Mouse (Mus musculus): ENCODE results near the gene Capns1.
"Not testable (repeated sequence)": the region's sequence is repeated elsewhere in the genome, so short reads cannot be mapped to it uniquely, and the experiment has no call there.

Capns1 gene

DNA sequence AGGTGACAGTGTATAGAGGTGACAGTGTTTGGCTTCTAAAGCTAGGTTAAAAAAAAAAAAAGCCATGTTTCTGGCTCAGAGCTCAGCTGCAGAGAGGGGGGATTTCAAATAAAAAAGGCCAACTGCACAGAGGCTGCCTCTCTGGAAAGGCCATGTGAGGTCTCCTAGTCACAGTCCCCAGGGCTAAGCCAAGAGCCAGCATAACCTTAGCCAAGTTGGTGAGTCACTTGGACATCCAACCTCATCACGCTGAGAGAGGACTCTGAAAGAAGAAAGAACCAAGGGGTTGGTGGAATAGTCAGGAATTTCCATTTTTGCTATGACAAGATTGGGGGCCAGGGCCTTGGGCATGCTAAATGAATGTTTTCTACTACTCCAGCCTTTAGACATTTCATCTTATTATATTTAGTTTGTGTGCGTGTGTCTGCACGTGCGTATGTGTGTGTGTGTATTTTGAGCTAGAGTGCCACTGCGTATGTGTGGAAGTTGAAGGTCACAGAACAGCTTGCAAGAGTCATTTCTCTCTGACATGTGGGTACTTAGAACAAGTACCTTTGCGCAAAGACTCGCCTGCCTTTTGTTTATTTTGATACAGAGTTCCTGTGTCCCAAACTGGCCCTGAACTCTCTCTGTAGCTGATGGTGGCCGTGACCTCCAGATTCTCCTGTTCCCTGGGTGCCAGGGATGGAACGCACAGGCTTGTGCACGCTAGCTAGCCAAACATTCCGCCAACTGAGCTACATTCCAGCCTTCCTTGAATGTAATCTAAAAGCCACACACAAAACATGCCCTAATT, 4.5 kb upstream of the Capns1 start:
- DNase-seq: no peak

DNA sequence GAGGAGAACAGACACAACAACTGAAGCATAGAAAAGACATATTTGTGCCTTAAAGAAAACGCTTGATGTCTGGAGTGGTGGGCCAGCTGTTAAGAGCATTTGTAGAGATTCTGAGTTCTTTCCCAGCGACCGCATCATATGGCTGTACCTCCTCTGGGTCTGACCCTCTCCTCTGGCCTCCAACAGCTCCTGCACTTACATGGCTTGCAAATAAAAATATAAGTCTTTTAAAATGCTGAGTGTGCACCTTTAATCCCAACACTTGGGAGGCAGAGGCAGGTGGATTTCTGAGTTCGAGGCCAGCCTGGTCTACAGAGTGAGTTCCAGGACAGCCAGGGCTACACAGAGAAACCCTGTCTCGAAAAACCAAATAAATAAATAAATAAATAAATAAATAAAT, 2.0 kb upstream of the Capns1 start:
- not testable (repeated sequence) for DNase-seq

DNA sequence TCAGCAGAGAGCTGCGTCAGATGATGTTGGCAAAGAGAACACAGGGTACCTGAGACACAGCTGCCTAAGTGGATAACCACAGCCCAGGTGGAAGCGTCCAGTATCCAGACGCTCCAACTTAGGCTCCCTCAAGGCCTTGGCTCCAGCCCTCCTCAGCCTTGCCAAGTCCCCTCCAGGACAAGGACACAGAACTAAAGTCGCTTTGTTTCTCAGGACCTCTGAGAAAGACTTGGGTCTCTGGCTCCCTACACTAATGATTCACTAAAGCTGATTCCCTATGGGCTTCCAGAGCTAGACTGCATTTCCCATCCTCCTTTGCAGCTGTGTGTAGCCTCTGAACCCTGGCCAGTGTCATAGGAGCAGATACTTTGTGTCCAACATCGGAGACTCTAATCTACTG, 1.6 kb upstream of the Capns1 start:
- DNase-seq: peak; percentile 10

DNA sequence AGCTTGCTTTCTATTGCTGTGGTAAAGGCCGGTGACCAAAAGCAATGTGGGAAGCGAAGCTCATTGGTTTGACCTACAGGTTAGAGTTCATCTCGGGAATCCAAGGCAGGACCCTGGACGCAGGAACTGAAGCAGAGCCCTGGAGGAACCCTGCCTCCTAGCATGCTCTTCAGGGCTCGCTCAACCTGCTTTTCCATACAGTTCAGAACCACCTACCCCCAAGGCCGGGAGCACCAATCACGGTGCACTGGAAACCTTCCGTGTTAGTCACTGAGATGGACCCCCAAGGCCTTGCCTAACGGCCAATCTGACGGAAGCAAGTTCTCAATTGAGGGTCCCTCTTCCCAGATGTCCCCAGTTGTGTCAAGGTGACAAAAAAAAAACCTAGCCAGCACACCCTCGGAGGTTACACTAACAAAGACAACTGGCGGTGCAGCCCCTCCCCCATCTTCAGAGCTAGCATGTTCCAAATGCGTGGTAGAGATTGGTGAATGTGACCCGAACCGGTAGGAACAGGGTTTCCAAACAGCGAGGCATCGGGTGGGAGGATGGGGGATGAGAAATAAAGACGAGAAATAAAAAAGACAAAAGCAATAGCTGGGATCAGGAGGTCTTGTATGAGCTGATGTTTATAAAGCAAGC, 1.0 kb upstream of the Capns1 start:
- peak; percentile 14 for DNase-seq

DNA sequence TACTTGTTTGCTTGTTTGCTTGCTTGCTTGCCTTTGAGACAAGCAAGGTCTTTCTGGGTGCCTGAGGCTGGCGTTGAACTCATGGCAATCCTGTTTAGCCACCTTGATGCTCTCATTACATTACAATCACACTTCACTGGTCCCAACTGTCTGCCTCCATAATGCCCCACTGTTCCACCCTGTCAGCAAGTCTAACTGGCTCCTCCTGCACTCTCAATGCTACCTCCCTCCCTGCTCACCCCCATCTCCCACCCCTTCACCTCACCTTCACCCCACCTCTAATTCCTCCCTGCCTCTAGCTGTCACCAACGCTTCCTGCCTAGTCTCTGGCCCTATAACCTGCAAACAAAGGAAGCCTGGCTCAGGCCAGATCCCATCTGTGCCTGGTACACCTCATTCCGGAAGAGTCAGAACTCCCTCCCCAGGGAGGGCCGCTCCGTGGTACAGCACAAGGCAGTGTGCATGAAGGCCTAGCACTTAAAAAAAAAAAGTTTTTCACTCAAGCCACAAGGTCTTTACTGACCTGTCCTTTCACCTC, 950 bp downstream of the Capns1 start:
- no peak for DNase-seq

DNA sequence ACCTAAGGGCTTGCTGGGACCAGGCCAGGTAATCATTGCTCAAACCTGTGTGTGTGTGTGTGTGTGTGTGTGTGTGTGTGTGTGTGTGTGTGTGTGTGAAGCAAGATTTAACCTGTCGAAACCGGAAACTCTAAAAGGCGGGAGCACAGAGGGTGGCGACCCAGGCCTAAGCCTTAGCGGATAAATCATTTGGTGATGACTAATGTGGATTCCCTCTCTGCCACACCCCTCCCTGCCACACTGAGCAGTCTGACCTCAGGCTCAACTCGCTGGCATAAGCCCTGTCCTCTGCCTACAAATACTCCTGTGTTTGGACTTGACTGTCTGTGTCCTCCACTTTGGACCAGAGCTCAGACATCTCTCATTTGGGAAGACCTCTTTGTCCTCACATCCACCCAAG, 2.4 kb downstream of the Capns1 start:
- no peak for DNase-seq

DNA sequence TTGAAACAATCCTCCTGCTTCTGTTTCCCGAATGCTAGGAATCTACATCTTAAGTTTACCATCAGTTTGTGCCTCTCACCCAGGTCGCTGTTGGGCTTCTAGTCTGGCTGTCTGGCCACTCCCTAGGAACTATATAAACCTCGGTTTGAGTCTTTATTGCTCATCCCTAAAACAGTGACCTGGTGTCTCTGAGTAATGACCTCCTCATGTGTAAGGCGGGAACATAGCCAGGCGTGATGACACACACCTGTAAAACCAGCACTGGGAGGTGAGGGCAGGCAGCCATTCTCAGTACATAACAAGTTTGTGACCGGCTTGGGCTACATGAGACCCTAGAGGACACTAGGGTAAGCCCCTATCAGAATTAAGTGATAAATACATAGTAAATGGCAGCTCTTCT, 3.1 kb downstream of the Capns1 start:
- no peak for DNase-seq

DNA sequence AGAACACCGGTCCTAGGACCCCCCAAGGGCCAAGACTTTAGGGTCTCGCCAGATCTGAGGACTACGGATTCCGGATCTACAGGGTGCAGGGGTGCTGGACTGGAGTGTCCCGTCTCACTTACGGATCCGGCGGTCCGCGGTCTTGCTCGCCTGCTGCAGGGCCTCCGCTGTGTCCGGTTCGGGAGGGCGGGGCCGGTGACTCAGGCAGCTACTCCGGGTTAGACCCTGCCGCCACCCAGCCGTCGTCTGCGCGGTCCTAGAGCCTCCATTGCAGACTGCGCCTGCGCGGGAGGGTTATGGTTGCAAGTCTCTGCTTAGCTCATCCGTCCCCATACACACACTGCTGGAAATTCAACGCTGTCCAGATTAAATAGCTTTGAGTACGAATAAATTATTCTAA, 3.7 kb downstream of the Capns1 start:
- peak; percentile 98 for DNase-seq

DNA sequence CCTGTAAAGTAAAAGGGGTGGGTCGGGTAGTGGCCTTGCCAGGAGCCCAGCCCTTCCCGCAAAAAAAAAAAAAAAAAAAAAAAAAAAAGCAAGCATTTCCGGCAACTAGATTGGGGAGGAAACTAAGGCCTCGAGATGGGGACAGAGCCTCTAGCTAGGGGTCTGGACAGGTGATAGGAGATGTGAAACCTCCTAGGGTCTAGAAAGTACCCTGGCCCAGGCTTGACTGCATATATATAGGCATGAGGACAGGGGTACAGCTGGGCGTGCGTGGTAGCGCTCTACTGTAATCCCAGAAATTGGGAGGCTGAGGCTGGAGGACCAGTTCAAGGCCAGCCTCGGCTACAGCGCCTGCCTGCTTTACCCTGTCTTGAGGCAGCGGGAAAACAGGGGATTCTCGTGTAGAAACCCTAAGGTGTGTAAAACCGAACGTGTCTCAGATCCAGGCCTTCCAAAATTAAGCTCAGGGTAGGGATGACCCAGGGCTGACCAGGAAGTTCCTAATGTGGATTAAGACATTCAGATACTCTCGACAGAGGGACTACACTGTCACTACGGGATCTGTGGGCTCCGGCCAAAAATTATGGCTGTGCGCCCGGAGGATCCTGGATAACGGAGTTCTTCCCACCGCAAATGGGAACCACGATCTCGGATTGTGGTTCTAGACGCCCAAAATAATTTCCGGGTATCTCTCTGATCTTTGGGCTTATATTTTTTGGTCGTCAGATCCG, 4.3 kb downstream of the Capns1 start:
- DNase-seq: peak; percentile 66

DNA sequence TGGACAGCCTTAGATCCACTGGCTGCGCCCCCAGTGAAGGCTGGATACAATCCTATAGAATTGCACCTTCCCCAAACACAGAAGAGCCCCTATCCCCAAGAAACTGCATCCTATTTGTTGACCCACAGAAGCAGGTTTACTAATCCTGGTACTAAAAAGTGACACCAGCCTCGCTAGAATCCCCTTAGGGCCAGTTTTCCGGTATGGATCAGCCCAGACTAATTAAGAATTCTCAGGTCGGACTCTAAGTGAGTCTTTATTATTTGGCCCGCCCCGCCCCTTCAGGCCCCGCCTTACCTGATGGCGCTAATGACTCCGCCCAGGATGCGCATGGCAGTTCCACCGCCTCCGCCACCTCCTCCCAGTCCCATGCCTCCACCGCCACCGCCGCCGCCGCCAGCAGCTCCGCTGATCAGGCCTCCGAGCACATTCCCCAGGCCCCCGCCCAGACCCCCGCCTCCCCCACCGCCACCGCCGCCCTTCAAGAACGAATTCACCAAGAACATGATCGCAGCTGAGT, 5.0 kb downstream of the Capns1 start:
- peak; percentile 89 for DNase-seq

DNA sequence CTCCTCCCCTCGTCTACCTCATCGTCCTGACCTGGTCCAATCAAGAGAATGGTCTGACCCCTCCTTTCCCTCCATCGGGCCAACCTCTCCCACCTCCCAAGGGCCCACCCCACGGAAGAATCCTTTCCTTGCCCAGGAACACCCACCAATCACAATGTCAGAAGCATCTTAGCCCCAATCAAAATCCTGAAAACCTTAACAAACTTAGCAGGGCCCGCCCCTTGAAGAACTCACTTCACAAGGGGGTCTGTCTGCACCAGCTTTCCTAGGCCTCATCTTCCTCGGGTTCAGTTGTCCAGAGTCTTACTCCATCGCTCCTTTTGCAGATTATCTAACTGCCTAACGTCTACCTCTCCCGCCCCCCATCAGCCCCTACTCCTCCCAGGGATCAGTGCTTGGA, 5.6 kb downstream of the Capns1 start:
- no peak for DNase-seq

DNA sequence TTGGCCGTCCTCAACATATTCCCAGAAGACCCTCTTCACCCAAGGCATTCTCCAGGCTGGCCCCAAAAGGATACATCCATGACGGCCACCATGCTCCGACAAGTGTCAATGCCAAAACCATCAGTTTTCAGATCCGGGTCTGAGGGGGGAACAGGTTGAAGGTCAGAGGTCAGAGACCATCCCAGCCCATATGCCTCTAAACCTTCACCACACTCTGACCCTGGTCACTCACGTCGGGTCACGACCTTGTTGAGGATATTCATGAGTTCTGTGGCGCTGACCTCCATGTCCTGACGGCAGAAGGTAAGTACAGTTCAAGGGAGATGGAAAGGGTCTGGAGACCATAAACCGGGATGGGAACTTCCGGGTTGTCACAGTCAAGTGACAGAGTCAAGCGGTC, 6.5 kb downstream of the Capns1 start:
- DNase-seq: no peak

DNA sequence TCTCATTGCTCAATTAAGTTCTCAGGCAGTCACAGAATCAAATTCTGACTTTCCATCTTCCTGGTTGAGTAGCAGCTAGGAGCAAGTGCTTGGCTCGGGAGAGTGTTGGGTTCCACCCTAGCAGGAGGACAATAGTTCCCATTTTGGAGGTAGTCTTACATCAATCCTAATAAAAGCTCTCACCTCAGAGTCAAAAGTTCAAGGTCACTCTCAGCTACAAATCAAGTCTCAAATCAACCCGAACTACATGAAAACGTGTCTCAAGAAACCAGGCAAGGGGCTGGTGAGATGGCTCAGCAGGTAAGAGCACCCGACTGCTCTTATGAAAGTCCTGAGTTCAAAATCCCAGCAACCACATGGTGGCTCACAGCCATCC, 9.5 kb downstream of the Capns1 start:
- no peak for DNase-seq

DNA sequence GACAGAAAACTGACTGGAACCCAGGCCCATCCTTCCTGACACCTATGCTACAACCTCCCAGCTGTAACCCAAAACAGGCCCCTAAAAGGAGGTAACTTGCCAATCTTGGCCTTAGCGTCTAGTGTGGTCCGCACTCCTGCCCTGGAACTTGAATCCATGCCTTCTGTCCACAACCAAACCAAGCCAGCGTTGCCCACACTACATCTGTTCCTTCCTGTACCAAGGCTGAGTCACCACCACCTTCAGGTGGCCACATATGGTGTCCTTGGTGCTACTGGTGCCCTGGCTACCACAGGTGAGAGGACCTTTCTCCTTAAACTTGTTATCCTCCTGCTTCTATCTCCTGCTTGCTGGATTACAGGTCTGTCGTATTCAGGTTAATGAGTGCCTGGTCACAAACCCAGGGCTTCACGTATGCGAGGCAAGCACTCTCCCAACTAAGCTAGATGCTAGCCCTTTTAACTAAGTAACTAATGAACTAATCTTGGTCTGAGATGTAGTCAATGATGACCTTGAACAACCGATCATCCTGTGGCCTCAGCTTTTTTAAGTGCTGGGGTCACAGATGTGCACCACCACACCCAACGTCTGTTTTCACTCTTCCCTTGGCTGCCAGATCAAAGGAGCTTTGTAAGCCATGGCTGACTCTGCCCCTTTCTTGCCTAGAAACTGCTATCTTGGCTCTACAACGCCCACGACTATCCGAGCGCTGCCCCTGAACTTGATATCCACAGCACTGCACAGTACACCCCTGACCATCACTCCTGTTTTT, 10.1 kb downstream of the Capns1 start:
- DNase-seq: no peak

DNA sequence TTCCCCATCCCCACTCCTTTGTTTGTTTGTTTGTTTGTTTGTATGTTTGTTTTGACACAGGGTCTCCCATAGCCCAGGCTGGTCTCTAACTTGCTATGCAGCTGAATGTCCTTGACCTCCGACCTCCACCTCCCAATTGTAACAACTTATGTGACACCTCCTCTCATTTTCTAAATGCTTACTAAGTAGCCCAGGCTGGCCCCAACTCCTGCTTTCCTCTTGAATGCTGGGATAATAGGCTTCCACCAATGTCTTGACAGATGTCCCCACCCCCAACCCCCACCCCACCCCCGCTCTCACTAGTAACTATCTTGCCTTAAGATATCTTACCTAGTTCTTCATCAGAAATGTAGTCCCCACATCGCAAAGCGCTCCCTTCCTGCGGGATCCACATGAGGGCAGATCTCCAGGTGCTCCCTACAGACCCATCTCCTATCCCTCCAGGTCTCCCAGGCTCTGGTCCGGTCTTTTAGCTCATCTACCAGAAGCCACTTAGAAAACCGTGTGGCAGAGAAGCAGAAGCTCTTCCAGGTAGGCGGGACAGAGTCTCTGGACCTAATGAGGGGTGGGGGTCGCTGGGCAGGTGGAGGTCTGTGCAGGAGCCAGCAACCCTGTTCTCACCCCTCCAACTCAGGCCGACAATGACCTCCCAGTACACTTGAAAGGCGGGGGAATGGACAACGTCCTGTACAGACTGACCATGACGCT, 13.8 kb downstream of the Capns1 start:
- DNase-seq: no peak

DNA sequence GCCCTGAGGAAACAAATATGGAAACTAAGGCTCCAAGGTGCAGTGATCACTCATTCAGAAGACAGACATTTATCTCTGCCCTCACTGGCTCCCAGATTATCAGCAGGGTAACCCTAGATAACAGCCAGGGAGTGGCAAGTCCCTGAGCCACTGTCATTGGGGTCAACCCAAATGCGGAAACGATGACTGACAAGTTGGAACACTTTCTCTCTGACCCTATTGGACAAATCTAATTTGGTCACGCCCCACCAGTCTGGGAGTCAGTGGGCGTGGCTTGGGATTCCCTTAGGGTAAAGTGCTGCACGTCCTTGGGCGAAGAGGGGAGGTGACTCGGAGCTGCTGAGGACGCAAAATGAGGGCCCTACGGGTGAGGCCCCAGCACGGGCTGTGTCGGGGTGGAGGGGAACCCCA, 14.7 kb downstream of the Capns1 start, which contains the start of gene Cox7a1:
TSS of gene Cox7a1 (plus strand) at position 266 of the 411 bp plus-strand sequence.
- peak; percentile 91 for DNase-seq

DNA sequence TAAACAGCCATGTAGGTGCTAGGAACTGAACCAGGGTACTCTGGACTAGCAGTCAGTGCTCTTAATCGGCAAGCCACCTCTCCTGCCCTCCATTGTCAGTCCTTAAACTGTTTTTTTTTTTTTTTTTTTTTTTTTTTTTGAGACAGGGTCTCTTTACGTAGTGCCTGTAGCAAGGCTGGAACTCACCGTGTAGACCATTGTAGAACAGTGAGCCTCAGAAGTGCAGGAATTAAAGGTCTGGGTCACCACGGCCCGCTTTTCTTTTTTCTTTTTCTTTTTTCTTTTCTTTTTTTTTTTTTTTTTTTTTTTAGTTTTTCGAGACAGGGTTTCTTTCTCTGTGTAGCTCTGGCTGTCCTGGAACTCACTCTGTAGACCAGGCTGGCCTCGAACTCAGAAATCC, 15.4 kb downstream of the Capns1 start:
- DNase-seq: not testable (repeated sequence)

DNA sequence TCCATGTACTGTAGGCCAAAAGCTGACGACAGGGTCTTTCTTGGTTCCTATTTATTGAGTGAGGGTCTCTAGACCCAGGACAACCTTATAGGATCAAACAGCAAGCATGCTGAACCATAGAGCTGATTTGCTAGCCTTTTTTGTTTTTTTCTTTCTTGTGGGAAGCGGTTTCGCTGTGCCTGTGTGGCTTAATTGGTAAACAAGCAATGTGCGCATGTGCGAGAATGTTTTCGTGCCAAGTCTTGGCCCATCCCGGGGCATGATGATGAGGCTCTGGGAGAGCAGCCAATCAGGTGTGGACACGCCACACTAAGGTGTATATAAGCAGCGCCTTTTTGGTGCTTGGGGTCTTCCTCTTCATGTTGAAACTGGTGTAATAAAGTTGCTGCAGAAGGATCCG, 16.7 kb downstream of the Capns1 start:
- not testable (repeated sequence) for DNase-seq

DNA sequence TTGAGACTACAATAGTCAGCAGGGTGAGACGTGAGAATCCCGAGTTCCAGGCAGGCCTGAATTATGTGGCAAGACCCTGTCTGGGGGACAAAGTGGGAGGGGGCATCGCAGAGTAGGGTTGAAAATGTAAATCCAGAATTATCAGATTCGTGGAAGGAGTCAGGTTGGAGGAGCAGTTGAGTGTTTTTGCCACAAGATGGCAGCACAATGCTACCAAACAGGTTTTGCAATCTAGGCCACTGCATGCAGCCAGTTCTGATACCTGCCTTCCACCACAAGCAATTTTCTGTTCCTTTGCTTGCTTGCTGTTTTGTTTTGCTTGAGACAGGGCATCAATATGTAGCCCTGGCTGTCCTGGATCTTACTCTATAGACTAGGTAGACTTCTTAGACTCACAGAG, 17.3 kb downstream of the Capns1 start:
- peak; percentile 85 for DNase-seq

DNA sequence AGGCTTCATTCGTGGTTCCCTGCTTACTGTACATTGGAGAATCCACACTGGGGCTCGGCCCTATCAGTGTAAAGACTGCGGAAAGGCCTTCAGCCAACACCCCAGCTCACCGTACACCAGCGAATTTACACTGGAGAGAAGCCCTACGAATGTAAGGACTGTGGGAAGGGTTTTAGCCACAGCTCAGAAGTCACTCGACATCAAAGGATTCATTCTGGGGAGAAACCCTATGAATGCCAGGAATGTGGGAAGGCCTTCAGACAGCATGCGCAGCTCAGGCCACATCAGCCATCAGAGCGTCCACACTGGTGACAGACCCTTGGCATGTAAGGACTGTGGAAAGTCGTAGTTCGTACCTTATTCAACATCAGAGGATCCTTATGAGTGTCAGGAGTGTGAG, 20.4 kb downstream of the Capns1 start:
- DNase-seq: no peak

DNA sequence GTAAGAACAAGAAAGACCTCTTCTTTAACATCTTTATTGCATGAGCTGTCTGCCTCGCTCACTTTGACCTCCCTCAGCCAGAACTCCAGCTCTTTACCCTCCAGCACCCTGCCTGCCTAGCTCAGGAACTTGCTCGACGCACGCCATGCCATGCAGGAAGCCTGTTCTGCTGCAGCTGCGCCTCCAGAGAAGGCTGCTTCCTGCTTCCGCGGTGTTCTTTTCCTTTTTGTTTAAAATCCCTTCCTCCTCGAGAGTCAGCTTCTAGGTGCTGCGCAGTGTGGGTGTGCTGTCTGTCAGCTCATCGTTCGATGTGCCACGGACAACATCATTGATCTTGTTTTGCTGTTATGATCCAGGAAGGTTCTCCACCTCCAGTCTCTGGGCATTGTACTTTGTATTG, 22.1 kb downstream of the Capns1 start:
- no peak for DNase-seq
